Mouse (Mus musculus) hindbrain, embryonic 11.5 days (tissue): Measurements from ENCODE around the gene Zfp524. TPM values are rescaled to one million over a fixed set of nuclear protein-coding genes. Genes with fewer than 3 reads are reported as not detected.
"Not testable (repeated sequence)": the region's sequence is repeated elsewhere in the genome, so short reads cannot be mapped to it uniquely, and the experiment has no call there.

Experiments
- ATAC-seq: fragments of 200-750 bp; cut with Nextera tagmentation; 2 replicates; pipeline ENCODE4 v1.8.0; 2017; ENCODE audit warnings: mild to moderate bottlenecking, moderate TSS enrichment, moderate library complexity; ENCODE audit not compliant: low FRiP score
- DNase-seq: peaks from one replicate; pipeline ENCODE4 v3.0.0-alpha.2; 2015; ENCODE audit warnings: low spot score
- H3K27ac ChIP-seq: fragments of 300-500 bp; sonication (generic); 2 replicates; pipeline ENCODE4 v1.5.1; 2014; ENCODE audit warnings: mild to moderate bottlenecking, low read depth, low read length
- H3K27me3 ChIP-seq: fragments of 300-500 bp; sonication (generic); 2 replicates; pipeline ENCODE4 v1.6.1; 2014; ENCODE audit warnings: mild to moderate bottlenecking, low read length, moderate library complexity, mixed read lengths; ENCODE audit not compliant: control insufficient read depth, insufficient read depth
- H3K36me3 ChIP-seq: fragments of 300-500 bp; sonication (generic); 2 replicates; pipeline ENCODE4 v1.6.1; 2014; ENCODE audit warnings: mild to moderate bottlenecking, low read length, moderate library complexity, mixed read lengths; ENCODE audit not compliant: control insufficient read depth, insufficient read depth
- H3K4me1 ChIP-seq: fragments of 300-500 bp; sonication (generic); replicated peaks from 2 replicates; pipeline ENCODE4 v1.6.1; 2014; ENCODE audit warnings: low read length, mixed read lengths; ENCODE audit not compliant: control insufficient read depth, insufficient read depth
- H3K4me2 ChIP-seq: fragments of 300-500 bp; sonication (generic); replicated peaks from 2 replicates; pipeline ENCODE4 v1.6.1; 2014; ENCODE audit warnings: mild to moderate bottlenecking, low read depth, low read length
- H3K4me3 ChIP-seq: fragments of 300-500 bp; sonication (generic); 2 replicates; pipeline ENCODE4 v1.5.1; 2014; ENCODE audit warnings: low read depth, low read length
- H3K9ac ChIP-seq: fragments of 300-500 bp; sonication (generic); 2 replicates; pipeline ENCODE4 v1.6.1; 2014; ENCODE audit warnings: low read depth, low read length
- H3K9me3 ChIP-seq: fragments of 300-500 bp; sonication (generic); 2 replicates; pipeline ENCODE4 v1.6.1; 2016; ENCODE audit warnings: low read length; ENCODE audit not compliant: control insufficient read depth
- WGBS: fragments of 180-500 bp; shearing (Covaris S2); extraction: QIAGEN DNeasy Blood & Tissue Kit; methylation state at CpG from one replicate; pipeline ENCODE4 v1.1.7; 2014; 5-methylcytosine and 5-hydroxymethylcytosine counted together
- polyA plus RNA-seq: library from polyadenylated mRNA; unstranded; fragments of >200 nt; fragmentation: Nextera tagmentation; extraction: Ambion mirVana; gene quantifications from 2 replicates; pipeline ENCODE4 v1.2.1, GENCODE M21; 2014

The Zfp524 gene
- polyA plus RNA-seq, 1 experiment from 2014 or later, result 10.6 TPM

GRCm38 (mm10) chr7:5008229-5008628 lies 6.0 kb upstream of the Zfp524 start:
- no peak overlapping the region for H3K4me2 ChIP-seq
- no peaks in the 10 kb centered on the region for H3K4me1 ChIP-seq
- no peak overlapping the region for H3K4me3 ChIP-seq
- no peaks in the 10 kb centered on the region for H3K9me3 ChIP-seq
- no peak overlapping the region for H3K27ac ChIP-seq
- DNase-seq, result no peak
- no peak for ATAC-seq
- WGBS, result 95% methylated on average over 26 of the region's 26 CpGs
- peaks cover 30% of the 10 kb centered on the region for H3K36me3 ChIP-seq
- H3K9ac ChIP-seq, result no peak overlapping the region
- no peaks in the 10 kb centered on the region for H3K27me3 ChIP-seq

GRCm38 (mm10) chr7:5012681-5013513 lies 1.3 kb upstream of the Zfp524 start:
- Histone ChIP-seq H3K4me3 (no peak overlapping the region), H3K4me1 (no peaks in the 10 kb centered on the region), H3K9me3 (no peaks in the 10 kb centered on the region), H3K9ac (no peak overlapping the region), H3K27me3 (no peaks in the 10 kb centered on the region), H3K4me2 (no peak overlapping the region), H3K36me3 (peaks cover 24% of the 10 kb centered on the region), H3K27ac (no peak overlapping the region)
- WGBS, result 93% methylated on average over 27 of the region's 27 CpGs
- ATAC-seq (no peak), DNase-seq (no peak)

GRCm38 (mm10) chr7:5015118-5016001 lies 1.1 kb downstream of the Zfp524 start, which contains the start of gene Gm44973:
Gm44973 (plus strand) TSS chr7:5015496.
- Histone ChIP-seq H3K27me3 (no peaks in the 10 kb centered on the region), H3K9ac (peak within 1 kb of the TSS; percentile 82), H3K4me2 (peak within 1 kb of the TSS; percentile 51), H3K36me3 (peaks cover 9% of the 10 kb centered on the region; the same call in 1 of the 2 replicates), H3K4me1 (no peaks in the 10 kb centered on the region), H3K9me3 (no peaks in the 10 kb centered on the region), H3K4me3 (peak within 1 kb of the TSS; percentile 52), H3K27ac (peak within 1 kb of the TSS; percentile 96)
- peak; percentile 95 for DNase-seq
- WGBS, result under 1% methylated on average over 54 of the region's 76 CpGs
- peak; percentile 81 for ATAC-seq

GRCm38 (mm10) chr7:5016057-5016456 lies 1.8 kb downstream of the Zfp524 start:
- DNase-seq (no peak), ATAC-seq (no peak)
- H3K27ac ChIP-seq, result peak overlapping the region; percentile 96
- H3K9ac ChIP-seq, result peak overlapping the region; percentile 82; the same call in 1 of the 2 replicates
- H3K27me3 ChIP-seq, result no peaks in the 10 kb centered on the region
- H3K4me1 ChIP-seq, result 0 out of 2 replicates have a peak, but pooled peaks cover under 1% of the 10 kb centered on the region
- 71% methylated on average over 3 of the region's 3 CpGs for WGBS
- peak overlapping the region; percentile 51 for H3K4me2 ChIP-seq
- peaks cover 9% of the 10 kb centered on the region; the same call in 1 of the 2 replicates for H3K36me3 ChIP-seq
- H3K9me3 ChIP-seq, result no peaks in the 10 kb centered on the region
- H3K4me3 ChIP-seq, result peak overlapping the region; percentile 52

- DNase-seq, result no peak
- 94% methylated on average over 2 of the region's 2 CpGs for WGBS
- Histone ChIP-seq H3K27me3 (no peaks in the 10 kb centered on the region), H3K4me2 (no peak overlapping the region), H3K36me3 (no peaks in the 10 kb centered on the region; the same call in 1 of the 2 replicates), H3K9ac (no peak overlapping the region), H3K27ac (no peak overlapping the region), H3K9me3 (no peaks in the 10 kb centered on the region), H3K4me3 (no peak overlapping the region), H3K4me1 (0 out of 2 replicates have a peak, but pooled peaks cover 2% of the 10 kb centered on the region)
- no peak for ATAC-seq
Observed at GRCm38 (mm10) chr7:5016920-5017319, 2.7 kb downstream of the Zfp524 start.

- 0 out of 2 replicates have a peak, but pooled peaks cover 2% of the 10 kb centered on the region for H3K4me1 ChIP-seq
- H3K36me3 ChIP-seq, result no peaks in the 10 kb centered on the region
- no peaks in the 10 kb centered on the region for H3K9me3 ChIP-seq
- no peak overlapping the region for H3K27ac ChIP-seq
- no peak overlapping the region for H3K4me2 ChIP-seq
- H3K4me3 ChIP-seq, result no peak overlapping the region
- no peak overlapping the region for H3K9ac ChIP-seq
- no peaks in the 10 kb centered on the region for H3K27me3 ChIP-seq
- ATAC-seq (no peak), DNase-seq (no peak)
- 88% methylated on average over 16 of the region's 16 CpGs for WGBS
Observed at GRCm38 (mm10) chr7:5017352-5017751, 3.1 kb downstream of the Zfp524 start.

- WGBS, result 97% methylated on average over 21 of the region's 21 CpGs
- ATAC-seq, result no peak
Observed at GRCm38 (mm10) chr7:5017931-5018330, 3.7 kb downstream of the Zfp524 start.

GRCm38 (mm10) chr7:5019576-5019975 lies 5.4 kb downstream of the Zfp524 start:
- WGBS, result 34% methylated on average over 8 of the region's 8 CpGs
- Histone ChIP-seq H3K27ac (peak overlapping the region; percentile 90), H3K9ac (peak overlapping the region; percentile 46; the same call in 1 of the 2 replicates), H3K4me2 (peak overlapping the region; percentile 38), H3K4me3 (peak overlapping the region; percentile 87)
- H3K27me3 ChIP-seq, H3K36me3 ChIP-seq, DNase-seq, ATAC-seq, H3K9me3 ChIP-seq, H3K4me1 ChIP-seq: not testable (repeated sequence)

More at GRCm38 (mm10) chr7:5017931-5018330, 3.7 kb downstream of the Zfp524 start:
- no peaks in the 10 kb centered on the region for H3K36me3 ChIP-seq
- no peaks in the 10 kb centered on the region for H3K9me3 ChIP-seq
- no peak overlapping the region for H3K4me3 ChIP-seq
- no peak overlapping the region for H3K4me2 ChIP-seq
- H3K9ac ChIP-seq, result no peak overlapping the region
- no peak for DNase-seq
- no peak overlapping the region for H3K27ac ChIP-seq
- H3K4me1 ChIP-seq, result 0 out of 2 replicates have a peak, but pooled peaks cover 2% of the 10 kb centered on the region
- H3K27me3 ChIP-seq, result no peaks in the 10 kb centered on the region
